Mouse (Mus musculus) MEL-GATA-1-ER (cell line): ENCODE data around the gene Vwa5b1.

Experiments
- DNase-seq: peaks from one replicate; pipeline ENCODE4 v3.0.0-alpha.2; 2012; ENCODE audit warnings: low read depth; ENCODE audit errors: extremely low read depth

Gene Vwa5b1

DNA sequence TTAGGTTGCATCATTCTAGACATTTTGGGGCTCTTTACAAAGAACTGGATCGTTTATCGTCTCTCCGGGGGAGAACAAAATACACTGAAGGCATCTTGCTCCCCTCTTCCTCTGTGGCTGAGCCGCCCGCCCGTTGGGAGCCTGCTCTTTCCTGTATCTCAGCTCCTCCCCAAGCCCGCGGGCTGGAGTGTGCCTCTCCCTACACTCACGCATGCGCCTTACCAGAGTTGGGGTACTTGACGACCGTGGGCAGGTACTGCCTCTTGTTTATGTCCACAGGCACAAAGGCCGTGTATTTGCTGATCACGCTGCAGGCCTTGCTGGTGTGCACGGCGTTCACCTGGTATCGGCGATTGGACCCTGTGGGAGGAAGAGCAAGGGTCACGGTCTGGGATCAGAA lies 57.3 kb downstream of the Vwa5b1 start:
- no peak for DNase-seq

DNA sequence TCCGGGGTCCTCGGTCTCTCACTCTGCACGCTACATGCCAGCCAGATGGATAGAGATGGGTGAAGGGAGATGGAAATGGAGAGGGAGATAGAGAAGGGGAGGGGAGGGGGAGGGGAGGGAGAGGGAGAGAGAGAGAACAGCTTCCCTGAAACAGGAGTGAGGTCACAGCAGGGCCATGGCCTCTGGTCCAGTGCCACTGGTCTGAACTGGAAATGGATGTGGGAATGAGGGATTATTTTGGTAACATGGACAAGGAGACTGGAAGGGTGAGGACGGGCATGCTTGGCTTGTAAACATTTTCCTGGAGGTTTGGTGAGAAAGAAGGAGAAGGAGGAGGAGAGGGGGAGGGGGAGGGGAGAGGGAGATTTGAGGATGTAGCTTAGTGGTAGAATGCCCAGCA lies 59.0 kb downstream of the Vwa5b1 start:
- DNase-seq: no peak

DNA sequence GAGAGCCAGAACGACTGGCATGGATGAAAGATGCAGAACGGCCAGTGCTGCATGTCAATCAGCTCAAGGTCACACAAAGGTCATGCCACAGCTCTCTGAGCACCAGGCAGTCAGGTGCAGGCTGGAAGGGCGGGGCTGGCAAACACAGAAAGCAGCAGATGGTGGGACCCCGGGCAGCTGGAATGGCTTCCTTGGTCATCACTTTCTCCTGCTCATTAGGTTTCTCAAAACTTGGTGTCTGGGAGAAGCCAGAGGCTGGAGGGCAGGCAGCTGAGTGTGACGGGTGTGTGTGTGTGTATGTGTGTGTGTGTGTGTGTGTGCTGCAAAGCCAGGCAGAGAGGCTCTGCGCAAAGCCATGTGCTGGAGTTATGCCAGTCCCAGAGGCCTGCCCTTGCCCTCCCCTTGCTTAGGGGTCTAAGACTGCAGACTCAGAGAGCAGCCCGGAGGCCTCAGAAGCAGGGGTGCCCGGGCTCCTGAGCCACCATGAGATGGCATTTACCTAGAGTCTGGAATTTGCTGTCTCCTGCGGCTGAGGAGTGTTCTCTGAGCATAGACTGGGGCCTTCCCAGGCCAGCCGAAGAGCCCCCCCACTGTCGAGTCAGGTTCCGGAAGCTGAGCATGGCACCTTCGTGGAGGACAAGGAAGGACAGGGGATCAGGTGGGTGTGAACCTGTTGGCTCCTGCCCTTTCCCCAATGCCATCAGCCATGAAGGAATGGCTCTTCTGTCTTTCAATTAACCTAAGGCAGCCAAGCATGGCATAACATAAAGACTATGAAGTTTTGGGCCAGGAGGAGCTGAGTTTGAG lies 60.7 kb downstream of the Vwa5b1 start:
- no peak for DNase-seq

DNA sequence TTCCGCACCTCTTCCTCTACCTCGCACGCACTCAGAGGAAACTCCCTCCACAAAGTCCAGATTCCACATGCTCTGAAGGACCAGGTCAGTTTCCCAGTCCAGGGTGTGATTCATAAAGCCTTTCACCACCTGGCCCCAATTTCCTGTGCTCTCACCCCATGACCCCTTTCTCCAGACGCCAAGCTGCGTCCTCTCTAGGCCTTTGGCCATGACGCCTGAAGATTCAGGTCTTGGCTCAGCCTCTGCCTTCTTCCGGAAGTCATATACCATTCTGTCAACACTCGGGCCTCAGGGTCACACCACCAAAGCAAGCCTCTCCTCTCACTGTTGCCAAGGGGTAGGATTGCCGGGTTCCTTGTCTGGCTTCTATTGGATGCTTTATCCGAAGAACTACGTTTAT lies 65.8 kb downstream of the Vwa5b1 start:
- no peak for DNase-seq

DNA sequence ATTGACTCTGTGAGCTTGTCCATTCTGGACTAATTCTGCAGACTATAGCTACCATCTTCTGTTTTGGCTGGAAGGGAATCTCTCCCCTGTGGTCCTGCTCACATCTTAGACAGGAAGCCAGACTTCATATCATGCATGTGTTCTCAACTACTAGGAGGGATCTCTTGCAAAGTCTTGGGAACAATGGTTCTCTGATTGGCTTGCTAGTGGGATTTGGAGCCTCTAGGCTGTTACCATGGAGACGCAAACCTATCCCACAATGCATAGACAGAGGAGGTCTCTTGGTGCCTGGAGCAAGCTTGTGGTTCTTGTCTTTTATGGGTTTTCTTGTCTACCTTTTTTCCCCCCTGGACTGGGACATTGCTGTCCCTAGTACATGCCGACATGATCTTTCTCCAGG lies 67.4 kb downstream of the Vwa5b1 start:
- DNase-seq: no peak

DNA sequence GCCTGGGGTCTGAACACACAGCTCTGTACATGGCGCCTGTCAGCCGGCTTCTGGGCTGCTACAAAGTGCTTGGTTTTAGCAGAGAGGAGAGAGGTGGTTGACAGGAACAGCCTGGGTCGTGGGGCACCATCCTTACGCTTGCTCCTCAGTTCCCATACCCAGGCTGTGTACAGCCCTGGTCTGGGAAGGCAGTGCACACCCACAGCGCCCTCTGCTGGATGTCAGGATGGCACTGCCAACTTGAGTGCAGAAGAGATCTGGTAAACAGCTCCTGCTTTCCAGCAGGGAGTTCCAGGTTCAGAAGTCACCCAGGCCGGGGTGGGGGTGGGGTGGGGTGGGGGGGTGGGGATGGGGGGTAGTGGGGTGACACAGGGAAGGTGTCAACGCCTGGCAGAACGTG lies 73.7 kb downstream of the Vwa5b1 start:
- no peak for DNase-seq

DNA sequence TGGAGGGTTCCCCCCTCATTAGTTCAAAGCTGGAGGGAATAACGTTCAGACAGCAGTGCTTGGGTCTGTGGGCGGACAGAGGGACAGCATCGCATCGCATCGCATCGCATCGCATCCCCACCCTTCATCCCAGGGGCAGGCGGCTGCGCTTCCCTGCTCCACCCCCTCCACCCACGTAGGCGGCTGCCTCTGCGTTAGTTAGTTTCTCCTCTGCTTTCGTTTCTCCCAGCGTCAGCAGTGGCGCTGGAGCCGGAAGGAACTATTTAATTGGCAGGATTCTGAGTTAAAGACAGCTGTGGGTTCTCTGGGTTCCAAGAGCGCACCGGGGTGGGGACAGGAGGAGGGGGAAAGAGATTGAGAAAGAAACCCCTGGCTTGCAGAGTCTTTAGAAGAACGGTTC lies 80.2 kb downstream of the Vwa5b1 start:
- DNase-seq: no peak

DNA sequence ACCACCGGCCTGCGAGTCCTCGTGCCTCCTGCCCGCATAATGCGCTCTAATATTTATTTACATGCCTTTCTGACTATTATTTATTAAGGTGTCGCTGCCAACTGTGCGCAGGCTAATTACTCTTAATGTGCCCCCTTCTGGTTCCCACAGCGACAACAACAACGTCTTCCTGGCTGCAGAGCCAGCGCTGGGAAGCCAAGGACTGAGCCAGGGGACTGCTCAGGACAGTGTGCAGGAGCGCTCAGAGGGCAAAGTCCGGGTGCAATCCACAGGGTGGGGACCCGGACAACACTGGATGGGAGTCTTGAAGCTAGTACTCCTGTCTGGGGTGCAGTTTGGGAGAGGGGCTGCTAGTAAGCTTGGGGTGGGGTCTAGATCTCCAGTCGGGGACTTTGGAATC lies 80.8 kb downstream of the Vwa5b1 start:
- DNase-seq: no peak

DNA sequence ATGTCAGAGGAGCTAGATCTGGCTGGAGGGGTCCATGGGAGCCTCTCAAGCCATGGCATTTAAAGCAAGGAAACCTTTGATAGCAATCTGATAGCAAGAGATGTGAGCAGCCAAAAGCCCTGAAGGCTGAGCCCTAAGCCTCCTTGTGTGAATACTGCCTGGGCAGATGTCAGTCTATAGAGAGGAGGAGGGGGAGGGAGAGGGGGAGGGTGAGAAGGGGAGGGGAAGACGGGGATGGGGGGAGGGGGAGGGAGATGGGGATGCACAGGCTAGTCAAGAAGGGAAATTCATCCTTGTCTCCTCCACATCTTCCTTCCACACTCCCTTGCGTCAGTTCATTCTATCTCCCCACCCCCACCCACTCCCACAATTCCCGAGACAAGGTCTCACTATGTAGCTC lies 81.4 kb downstream of the Vwa5b1 start:
- no peak for DNase-seq

DNA sequence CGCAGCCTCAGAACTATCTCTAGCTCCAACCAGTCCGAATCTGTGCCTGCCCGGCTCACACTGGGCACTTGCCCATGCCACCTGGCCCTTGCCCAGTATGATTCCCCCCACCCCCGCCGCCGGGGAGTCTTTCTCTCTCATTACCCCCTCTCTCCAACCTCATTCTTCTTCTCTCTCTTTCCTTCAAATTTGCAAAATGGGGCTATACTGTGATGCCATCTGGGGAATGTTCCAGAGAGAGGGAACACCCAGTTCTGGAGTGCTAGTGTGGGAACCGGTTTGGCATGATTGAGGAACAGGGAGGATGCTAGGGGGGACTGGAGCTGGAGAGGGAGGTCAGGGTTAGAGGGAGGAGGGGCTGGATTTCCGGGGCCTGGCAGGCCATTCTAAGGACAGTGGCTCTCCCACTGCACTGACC lies 82.2 kb downstream of the Vwa5b1 start:
- DNase-seq: no peak

DNA sequence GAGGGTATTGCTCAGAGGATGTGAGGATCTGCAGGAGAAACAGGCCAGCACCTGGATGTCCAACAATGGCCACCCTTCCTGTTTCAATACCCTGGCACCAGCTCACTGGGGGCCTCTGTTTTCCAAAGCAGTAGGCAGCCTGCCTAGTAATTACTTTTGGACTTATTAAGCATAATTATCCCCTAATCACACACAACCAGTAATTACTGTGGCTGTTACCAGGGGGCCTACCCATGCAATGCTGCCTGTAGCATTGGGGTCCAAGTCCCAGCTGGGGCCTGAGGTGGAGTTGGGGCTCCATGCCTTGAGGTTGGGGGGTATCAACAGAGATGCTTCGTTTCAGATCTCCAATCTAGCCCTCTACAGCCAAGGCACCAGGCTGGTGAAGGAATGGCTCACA lies 82.6 kb downstream of the Vwa5b1 start:
- no peak for DNase-seq

DNA sequence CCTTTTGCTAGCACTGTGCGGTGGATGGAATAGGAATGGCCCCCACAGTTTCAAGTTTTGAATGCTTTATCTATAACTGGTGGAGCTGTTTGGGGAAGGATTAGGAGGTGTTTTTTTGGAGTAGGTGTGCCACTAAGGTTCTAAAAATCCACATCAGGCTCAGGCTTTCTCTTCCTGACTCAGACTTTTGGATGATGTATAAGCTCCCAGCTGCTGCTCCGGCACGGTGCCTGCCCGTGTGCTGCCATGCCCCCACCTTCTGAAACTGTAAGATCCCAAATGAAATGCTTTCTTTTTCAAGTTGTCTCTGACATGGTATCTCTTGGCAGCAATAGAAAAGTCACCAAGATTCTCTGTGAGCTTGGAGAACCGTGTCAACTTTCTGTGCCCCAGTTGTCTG lies 84.1 kb downstream of the Vwa5b1 start:
- DNase-seq: no peak

DNA sequence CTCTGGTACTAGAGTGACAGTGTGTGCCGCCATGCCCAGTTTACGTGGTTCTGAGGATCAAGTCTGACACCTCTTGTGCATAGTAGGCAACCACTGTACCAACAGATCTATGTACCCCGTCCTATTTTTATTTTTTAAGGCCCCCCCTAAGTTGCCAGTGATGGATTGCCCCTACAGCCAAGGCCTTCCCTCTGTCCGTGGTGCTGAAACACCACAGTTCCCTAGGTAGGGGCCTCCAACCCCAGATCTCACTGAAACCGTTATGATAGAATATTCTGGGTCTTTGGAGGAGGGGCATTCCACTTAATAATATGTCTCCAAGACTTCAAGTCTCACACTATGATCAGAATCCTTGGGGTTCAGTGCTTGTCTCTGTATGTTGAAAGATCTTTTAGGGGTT lies 85.1 kb downstream of the Vwa5b1 start:
- DNase-seq: no peak

DNA sequence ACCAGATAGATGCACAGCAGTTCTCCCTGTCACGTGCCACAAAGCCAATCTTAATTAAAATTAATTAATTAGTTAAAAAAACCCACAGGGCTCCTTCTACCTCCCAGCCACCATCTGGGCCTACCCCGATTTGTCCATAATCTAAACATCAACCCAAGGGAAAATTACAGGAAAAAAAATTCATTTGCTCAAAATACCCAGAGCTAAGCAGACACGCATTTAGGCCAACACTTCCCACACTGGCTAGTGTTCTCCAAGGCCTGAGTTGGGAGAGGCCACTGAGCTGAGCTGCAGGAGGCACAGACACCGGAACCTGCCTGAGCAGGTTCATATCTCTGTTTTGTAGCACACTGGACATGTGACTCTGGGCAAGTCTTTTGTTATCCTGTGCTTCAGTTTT lies 86.7 kb downstream of the Vwa5b1 start:
- no peak for DNase-seq

DNA sequence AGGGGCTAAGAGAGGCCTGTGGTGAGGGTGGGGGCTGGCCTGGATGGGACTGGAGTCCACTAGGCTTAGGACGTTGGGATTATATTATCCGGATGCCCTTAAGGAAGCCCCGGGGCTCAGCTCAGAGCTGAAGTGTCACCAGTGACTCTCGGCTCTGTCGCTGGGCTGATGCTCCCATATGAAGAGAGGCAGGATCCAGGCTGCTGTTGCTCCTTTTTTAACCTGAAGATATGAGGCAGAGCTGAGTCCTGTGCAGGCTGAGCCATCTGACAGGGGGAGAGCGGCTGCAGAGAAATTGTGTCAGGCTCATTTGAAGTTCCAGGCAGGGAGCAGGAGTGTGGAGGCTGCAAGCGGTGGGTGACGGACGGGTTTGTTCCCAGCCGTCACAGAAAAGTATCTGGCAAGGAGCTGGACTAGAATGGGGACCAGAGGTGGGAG lies 87.5 kb downstream of the Vwa5b1 start:
- no peak for DNase-seq

DNA sequence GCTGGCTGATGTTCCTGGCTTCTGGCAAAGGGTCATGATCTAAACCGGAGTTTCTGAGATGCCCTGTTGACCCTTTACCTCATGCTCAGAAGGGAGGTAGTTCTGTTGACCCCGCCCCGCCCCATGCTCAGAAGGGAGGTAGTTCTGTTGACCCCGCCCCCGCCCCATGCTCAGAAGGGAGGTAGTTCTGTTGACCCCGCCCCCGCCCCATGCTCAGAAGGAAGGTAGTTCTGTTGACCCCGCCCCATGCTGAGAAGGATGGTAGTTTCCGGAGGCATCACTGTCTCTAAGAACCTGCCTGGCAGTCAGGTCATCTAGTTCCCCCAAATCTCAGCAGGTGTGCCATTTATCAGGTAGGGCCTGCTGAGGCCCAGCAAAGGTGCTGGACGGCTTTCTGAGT lies 88.1 kb downstream of the Vwa5b1 start:
- DNase-seq: no peak

DNA sequence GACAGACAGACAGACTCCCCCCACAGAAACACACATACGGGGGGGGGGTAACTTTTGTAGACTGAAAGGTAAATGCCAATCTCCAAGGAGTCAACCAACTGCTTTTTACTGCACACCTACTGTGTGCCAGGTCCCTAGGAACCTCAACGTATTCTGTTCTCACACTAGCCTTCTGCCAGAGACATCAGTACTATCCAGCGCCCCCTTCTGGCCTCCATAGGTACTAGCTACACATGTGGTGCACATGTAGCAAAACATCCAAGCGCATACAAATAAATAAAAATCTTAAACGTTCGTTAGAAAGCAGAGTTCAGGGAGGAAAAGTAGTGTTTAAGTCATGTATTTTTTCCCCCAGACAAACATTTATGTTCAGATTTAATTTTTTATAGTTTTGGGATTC lies 88.6 kb downstream of the Vwa5b1 start:
- no peak for DNase-seq

DNA sequence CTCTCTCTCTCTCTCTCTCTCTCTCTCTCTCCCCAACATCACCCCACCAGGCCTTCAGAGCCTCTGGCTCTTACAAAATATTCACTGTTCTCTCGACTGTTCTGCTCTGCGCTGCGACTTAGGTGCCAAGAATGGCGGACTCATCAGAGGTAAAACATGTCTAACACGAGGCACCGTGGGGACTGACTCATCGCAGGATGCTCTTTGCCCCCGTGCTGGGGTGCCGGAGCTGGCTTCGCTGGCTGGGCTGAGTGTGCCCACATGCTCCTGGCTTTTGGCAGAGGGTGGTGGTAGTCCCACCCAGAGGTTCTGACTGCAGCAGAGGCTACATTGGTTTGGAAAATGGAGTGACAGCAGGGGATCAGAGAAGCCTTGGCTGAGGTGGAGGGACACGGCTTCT lies 89.4 kb downstream of the Vwa5b1 start:
- DNase-seq: no peak

DNA sequence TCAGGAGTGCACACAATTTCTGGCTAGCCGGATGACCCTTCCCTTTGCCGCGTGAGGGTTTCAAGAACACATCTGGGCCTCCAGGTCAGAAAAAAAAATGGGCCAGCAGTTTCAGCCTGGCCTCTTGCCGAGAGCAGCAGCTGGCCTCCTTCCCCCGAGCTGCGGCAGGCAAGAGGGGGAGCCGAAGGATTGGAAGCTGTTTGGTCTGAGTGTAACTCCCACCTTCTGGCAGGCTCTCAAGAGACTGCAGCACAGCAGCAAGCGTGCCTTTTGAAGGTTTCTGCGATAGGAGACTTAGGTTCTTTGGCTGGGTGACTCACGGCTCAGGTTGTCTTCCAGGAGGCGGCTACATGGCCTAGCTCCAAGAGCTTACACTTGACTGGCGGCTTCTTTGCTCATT lies 92.5 kb downstream of the Vwa5b1 start:
- DNase-seq: no peak

DNA sequence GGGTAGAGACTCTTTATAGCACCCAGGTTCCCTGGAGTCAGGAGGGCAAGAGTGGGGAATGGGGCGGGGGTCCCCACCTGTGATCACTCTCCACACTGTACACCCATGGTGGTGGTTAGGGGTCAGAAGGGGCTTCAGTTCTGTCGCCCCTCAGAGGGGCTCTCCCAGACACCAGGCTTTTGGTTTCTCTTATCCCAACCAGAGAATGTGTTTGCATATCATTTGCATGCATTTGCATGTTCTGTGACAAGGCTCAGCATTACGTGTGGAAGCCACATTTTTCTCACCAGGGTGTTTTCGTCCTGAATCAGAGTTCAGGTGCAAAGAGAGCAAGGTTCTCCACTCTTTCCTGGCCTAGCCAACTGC lies 97.6 kb downstream of the Vwa5b1 start:
- DNase-seq: no peak

DNA sequence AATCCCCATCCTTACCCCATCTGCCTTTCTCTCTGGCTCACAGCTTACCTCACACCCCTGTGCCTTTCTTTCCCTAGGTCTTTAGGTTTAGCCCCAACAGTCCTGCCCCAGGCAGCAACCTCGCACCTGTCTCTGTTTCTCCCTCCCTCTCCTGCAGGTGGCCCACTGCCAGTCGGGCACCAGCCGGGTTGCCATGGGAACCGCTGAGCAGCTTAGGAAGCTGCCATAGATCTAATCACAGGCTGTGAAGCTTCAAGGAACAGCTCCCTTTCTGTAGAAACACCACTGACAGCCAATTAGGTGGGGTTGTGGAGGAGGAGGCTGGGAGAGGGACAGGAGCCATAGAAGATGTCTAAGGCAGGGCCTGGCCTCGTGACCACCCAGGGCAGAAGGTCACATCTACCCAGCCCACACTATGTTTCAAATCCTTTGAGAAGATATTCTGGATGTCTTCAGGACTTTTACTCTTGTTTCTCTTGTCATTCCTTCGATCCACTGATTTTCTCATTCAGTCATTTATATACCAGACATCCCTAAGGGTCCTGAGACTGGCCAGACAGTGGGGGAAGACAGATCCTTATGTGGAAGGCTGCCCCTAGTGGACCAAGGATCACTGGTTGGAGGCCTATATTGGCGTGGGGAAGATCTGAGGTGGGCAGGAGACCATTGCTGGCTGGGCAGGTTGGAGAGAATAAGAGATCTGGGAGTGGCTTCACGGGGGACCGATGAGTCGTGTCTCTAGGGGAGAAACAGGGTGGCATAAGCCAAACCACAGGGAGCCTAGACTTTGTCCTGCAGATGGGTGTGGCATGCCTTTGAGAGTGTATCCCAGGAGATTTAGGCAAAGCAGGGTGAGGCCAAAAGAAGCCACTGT lies 98.2 kb downstream of the Vwa5b1 start:
- DNase-seq: no peak

DNA sequence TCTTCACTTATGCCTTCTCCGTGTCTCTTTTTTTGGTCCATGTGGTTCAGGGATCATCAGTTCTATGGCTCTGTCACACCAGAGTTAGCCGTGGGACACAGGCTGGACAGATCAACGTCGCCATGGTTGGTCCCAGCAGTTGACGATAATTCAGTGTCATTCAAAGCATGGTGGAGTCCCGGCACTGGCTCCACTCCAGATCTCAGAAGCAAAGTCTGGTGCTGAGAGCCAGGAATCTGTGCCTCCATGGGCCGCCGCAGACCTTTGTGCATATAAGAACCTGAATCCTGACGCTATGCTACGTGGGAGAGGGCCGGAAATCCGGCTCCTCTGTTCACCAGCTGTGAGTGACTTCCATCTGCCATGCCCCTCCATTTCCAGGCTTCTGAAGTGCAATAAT lies 100.1 kb downstream of the Vwa5b1 start:
- DNase-seq: no peak

DNA sequence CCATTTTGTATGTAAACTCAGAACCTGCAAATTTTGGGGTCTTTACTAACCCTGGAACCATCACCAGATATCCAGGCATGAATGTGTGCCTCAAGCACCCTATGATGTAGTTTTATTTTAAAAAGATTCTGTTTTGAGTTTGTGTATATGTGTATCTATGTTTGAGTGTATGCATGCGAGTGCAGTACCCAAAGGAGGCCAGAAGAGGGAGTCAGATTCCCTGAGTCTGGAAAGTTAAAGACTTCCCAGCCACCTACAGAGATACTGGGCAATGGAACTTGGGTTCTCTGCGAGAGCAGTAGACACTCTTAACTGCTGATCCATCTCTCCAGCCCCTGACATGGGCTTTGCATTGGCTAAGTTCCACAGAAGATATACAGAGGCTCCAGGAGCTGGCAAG lies 101.8 kb downstream of the Vwa5b1 start:
- DNase-seq: no peak
